Mouse (Mus musculus): ENCODE results near the gene Cfi. TPM values are rescaled to one million over a fixed set of nuclear protein-coding genes. Genes with fewer than 3 reads are reported as not detected.

The Cfi gene
- polyA plus RNA-seq (2012) = not detected in 2 replicates

DNA sequence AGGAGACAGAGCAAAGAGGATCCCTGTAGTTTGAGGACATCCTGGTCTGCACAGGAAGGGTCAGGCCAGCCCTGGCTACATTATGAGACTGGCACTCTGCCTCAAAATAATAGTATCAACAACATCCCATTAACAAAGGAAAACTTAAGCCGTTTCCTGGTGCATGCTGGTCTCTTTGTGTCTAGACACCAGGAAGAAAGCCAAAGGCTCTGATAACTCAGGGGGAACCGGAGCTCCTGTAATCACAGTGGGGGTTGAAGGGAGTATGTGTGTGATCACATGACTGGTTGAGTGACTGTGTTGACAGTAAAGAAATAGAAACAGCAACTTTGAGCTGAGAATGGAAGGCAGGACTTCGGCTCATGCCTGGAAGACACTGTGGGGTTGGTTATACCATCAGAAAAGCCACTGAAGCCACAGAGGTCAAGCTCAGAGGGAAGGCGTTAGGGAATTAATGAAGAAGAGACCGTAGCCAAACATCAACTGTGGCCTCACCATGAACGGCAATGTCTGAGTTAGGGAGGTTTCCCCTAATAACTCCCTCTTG lies at the start of gene Cfi:
Gene Cfi (plus strand): TSS at position 497 of the 547 bp plus-strand sequence.
- TF ChIP-seq GATA1 (IDR thresholded peaks at IDR 0.05; ENCODE audit: low read length) = no peak

DNA sequence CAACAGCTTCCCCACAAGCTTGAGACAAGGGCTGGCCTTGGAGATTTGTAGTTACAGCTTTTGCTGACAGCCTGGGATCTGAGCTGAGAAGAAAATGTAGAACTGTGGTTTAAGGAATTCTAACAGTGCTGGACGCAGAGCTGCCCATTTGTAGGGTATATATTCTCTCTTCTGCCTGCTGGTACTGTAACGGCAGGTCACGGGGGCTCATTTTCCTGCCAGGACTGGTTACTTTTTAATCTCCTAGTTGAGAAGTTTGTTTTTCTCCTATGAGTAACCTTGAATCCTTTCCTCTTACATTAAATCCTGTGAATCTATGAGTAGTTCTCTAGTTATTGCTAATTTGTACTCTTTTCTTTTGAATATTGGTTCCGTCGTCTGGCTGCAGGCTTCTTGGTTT lies 41.9 kb upstream of the Cfi start:
- no peak for TF ChIP-seq GATA1 (IDR thresholded peaks at IDR 0.05; ENCODE audit: low read length)

DNA sequence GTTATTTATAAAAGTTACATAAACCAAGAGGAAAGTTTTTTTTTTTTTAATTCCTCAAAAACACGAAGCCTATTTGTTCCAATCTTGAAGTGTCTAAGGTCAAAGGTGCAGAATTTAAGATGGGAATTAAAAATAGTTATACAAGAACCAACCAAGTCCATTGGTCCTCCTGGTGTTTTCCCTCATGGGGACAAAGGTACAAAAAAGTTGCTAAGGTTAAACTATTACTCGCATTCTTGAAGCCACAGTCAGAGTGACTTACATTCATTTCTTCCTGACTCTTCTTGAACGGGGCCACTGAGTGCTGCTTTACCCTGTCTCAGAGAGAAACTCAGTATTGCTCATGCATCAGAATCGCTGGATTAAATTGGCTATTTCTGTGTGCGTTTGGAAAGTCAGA lies 38.3 kb upstream of the Cfi start:
- TF ChIP-seq GATA1 (IDR thresholded peaks at IDR 0.05; ENCODE audit: low read length) = no peak

DNA sequence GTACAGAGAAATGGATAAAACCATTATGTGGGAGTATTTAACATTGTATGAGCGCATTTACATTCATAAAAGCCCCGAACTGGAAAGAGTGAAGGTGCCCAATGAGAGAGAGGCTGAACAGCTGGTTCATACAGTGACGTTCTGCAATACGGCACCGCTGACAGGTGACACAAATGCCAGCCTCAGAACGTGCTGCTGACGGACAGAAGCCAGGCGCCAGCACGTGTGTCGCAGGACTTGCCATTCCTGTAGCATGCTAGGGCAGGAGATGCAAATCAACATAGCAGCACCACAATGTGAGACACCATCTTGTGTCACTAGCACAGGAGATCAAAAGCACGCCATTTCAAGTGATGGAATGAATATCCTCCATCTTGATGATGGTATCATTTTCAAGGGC lies 37.1 kb upstream of the Cfi start:
- no peak for TF ChIP-seq GATA1 (IDR thresholded peaks at IDR 0.05; ENCODE audit: low read length)

DNA sequence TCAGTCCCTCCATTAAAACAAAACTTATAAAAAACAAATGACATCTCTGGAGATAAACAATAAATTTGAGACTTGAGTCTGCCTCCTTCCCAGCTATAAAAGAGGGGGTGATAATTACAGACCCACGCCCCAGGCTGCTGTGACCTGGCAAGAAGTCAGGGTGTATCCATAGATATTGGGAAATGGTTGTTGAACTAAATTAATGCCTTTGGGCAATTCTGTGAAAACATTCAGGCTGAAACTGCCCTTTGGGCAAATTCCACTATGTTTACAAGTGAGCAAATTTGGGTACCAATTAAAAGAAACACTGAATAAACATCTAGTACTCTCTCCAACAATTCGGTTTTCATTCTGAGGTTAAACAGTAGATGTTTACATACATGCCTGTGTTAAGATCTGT lies 36.7 kb upstream of the Cfi start:
- TF ChIP-seq GATA1 (IDR thresholded peaks at IDR 0.05; ENCODE audit: low read length) = no peak

DNA sequence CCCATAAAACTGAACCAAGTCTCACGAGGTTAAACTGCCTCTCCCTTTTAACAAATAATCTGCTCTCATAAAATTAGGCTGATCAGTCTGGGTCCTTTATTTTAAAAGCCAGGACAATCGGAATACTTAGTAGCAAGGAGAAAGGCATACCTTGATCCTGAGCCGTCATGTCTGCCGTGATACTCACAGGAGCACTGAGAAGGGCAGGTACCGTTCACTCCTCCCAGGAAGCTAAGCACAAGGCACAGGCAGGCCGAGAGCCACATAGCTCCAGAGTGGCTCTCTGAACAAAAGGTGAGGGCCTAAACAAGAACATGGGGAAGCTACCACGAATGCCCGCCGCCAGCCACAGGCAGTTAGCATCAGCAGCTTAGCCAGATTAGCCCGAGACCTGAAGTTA lies 31.9 kb upstream of the Cfi start, which contains the start of gene Lrit3:
Gene Lrit3 (minus strand): TSS at position 266 of the 400 bp plus-strand sequence.
- TF ChIP-seq GATA1 (IDR thresholded peaks at IDR 0.05; ENCODE audit: low read length) = no peak

DNA sequence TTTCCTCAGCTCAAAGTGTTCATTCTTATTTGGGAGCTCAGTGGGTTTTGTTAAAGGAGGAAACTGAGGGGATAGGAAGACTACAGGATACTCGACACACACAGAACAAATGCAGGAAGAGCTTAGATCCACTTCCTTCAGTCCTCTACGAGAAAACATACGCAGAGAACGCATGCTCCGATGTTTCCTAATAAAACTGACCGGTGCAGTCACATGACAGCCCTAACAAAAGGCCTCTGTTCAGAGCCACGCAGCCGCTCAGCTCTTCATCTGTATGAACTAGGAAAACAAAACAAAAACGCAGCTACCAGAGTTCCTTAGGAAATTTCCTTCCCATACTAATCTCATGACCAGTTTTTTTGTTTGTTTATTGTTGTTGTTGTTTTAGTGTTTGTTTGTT lies 14.8 kb upstream of the Cfi start:
- no peak for TF ChIP-seq GATA1 (IDR thresholded peaks at IDR 0.05; ENCODE audit: low read length)

DNA sequence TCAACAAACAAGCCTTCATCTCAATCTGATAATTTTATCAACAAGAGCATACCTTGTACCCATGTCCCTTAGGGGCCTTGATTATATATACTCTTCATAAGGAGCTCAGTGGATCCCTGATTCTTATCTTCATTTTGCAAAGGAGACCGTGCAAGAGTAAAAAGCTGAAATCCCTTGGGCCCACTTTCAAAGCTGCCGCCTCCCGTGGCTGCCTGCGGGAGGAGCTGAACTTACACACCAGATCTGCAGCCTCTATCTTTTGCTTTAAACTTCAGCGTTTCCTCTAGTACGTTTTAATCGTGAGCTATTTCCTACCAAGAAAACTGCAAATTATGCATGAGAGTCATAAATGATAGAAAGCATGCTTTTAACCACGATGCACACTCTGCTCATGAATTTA lies 13.9 kb upstream of the Cfi start:
- TF ChIP-seq GATA1 (IDR thresholded peaks at IDR 0.05; ENCODE audit: low read length) = no peak

DNA sequence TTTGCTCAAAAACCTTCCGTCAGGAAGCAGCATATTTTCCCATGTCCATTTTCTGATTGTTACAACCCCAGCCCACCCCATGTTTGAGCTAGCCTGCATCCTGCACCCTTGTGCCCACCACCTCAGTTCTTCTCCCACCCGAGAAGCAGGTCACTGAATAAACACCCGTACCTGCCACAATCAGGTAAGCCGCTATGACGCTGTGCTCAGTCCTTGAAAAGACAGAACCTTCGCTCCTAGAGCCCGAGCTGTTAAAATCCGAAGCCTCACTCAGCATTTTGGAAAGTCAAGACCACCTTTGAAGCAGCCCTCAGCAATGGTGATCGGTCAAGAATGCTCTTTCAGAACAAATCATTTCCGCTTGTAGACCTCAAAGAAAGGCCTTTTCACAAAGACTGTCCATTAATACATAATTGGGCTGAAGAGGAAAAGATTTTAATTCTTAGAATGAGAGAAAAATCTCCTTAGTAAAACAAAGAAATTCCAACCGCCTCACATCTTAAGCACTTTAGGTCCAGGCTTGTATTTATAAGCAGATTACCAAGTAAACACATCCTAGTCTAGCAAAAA lies 13.4 kb upstream of the Cfi start, which contains the start of gene Rrh:
Gene Rrh (minus strand): TSS at position 382 of the 570 bp plus-strand sequence.
- TF ChIP-seq GATA1 (IDR thresholded peaks at IDR 0.05; ENCODE audit: low read length) = no peak

DNA sequence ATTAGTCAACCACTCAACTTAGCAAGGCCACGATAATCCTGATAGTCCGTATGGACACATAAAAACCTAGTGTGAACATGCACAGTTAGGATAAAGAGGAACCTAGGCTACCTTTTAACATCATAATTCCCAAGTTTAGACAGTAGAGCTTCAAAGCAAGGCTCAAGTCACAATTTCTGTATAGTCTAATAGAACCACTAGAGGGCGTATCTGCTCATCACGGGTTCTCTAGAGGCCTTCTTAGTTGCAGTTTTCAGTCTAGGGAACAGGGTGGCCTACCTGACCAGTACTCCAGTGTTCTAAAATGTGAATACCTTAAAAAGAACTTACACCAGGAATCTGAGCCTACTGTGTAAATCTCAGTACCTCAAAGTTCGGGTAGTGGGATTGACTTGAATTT lies 12.4 kb upstream of the Cfi start:
- TF ChIP-seq GATA1 (IDR thresholded peaks at IDR 0.05; ENCODE audit: low read length) = no peak

DNA sequence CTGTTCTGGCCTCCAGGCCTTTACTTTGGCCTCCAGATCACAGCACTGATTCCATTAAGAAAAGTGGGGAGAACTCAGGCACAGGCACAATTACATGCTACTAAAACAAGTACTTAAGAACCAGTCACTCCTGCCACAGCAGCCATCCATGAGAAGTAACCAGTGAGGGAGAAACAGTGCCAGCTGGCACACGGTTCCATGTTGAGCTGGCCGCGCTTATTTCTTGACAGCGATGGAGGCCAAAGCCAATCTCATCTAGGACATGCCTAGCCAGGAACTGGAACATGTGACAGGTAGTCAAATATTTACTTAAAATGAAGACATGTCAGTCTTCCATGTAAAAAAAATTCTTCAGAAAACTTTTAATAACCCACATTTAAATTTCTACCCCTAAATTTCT lies 11.5 kb upstream of the Cfi start:
- no peak for TF ChIP-seq GATA1 (IDR thresholded peaks at IDR 0.05; ENCODE audit: low read length)

DNA sequence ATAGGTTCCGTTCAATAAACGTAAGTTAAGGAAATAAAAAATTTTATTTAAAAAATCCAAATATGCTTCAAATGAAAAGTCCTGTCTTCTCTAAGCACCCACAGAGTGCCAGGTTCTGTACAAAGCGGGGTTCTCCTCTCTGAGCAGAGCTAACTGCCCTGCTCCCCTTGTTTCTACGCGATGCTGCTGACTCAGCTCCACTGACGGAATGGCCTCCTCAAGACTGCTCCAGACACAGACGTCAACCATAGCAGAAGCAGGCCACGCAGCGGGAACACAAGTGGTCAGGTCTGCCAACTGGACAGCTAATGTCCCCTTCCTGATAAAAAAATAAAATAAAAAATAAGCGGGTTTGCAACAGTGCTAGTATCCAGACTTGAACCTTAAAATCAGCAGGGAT lies 10.8 kb upstream of the Cfi start:
- no peak for TF ChIP-seq GATA1 (IDR thresholded peaks at IDR 0.05; ENCODE audit: low read length)

DNA sequence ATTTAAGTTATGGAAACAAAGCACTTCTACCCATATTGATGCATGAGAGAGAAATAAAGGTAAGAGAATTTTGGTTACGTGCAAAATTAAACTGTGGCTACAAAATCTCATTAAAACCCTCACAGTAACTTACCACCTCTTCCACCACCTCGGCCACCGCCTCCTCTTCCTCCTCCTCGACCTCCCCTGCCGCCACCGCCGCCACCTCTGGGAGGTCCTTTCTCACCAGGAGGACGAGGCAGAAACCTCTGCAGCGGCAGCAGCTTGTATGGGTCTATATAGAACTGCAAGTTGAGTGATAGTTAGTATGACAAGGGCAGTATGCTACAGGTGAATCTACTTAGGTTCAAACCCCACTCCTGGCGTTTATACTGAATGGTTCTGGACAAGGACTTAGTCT lies 9.0 kb upstream of the Cfi start:
- no peak for TF ChIP-seq GATA1 (IDR thresholded peaks at IDR 0.05; ENCODE audit: low read length)

DNA sequence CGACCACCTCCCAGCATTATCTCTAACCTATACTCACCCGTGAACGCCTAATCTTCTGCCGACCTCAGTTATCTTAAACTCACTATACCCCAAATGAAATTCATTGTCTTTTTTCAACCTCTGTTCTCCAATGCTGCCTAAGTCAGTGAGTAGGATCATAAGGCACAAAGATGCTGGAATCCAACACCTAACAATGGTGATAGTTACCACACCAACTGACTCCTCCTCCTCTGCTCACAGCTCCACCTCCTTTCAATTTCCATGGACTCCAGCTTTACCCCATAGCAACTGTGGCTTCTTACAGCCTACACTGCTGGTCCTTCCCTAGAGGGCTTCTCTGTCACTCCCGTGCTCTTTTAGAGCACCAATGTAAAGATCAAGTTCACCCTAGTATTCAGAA lies 8.0 kb upstream of the Cfi start:
- TF ChIP-seq GATA1 (IDR thresholded peaks at IDR 0.05; ENCODE audit: low read length) = no peak

DNA sequence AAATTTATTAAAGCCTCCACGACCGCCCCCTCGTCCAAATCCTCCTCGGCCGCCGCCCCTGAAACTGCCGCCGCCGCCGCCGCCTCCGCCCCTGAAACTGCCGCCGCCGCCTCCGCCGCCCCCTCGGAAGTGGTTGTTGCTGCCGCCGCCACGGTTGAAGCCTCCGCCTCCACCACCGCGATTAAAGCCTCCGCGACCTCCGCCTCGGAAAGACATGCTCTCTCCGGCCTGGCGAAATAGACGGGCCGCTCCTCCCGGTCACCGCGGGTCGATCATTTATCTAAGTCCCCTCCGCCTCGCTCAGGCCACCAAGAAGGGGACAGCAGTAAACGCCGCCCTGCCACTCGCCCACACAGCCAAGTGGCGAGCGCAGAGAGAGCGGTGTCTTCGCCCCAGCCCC lies 5.1 kb upstream of the Cfi start:
- TF ChIP-seq GATA1 (IDR thresholded peaks at IDR 0.05; ENCODE audit: low read length) = no peak

DNA sequence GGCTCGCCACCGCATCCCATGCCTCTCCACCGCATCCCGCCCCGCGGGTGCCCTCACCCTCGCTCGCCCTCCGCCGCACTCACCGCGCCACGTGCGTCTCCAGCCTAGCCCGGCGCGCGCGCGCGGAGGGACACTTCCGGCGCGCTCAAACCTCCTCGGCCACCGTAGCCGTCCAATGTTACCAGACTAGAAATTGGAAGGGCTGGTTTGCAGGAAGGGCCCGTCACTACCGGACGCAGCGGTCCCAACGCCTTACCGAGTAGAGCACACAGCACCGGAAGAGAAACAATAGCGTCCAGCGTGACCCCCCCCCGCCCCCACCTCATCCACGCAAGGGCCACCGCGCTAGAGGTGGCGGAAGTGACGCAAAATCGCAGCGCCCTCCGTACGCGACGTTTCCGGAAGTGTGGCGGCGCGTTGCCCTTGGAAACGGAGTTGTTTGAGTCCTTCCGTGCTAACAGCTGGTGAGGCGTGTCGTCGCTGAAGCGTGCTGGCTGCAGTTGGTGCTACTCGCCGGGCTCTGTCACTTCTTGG lies 4.6 kb upstream of the Cfi start, which contains the start of gene Gar1:
Gene Gar1 (minus strand): TSS at position 362 of the 534 bp plus-strand sequence.
- TF ChIP-seq GATA1 (IDR thresholded peaks at IDR 0.05; ENCODE audit: low read length) = no peak

DNA sequence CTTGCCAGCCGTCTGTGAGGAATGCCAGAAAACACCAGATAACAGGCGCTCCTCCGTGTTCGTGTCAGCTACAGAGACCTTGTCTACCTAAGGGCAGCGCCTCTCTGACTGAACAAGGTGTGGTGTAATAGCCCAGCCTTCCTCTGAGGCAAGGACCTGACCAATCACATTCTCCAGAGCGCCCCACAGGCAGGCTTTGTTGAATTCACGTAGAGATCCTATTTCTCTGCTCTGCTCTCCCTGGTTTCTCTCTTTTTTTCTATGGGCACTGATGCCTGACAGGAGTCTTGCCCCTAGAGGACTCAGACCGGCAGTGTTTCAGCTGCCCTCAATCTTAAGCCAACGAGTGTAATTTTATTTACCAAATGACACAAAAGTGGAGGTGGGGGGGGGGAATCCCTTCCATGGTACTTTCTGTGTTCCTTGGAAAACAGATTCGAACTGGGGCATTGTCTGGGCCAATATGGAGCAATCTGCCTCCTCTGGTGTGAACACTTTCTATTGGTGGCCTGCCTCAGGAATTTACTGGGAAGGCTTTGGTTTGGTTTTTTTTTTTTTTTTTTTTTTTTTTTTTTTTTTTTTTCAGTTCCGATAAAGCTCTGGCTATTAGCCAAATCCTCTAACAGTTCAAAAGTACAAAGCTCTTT lies 490 bp downstream of the Cfi start:
- TF ChIP-seq GATA1 (IDR thresholded peaks at IDR 0.05; ENCODE audit: low read length) = no peak

Measured in G1E-ER4 (cell line).